Mouse (Mus musculus): ENCODE measurements around the gene Atp6v0a1.

Gene Atp6v0a1

GRCm38 (mm10) chr11:101086756-101087681 lies 77.8 kb downstream of the Atp6v0a1 start, which contains the start of gene Mlx:
Gene Mlx (plus strand): TSS chr11:101087277.
- DNase-seq = peak; percentile 95

- DNase-seq = peak; percentile 71
These were observed 78.4 kb downstream of the Atp6v0a1 start for GRCm38 (mm10) chr11:101087682-101088055.

- peak; percentile 29 for DNase-seq
These were observed 80.7 kb downstream of the Atp6v0a1 start for GRCm38 (mm10) chr11:101089931-101090330.

GRCm38 (mm10) chr11:101094930-101095313 lies 85.7 kb downstream of the Atp6v0a1 start:
- DNase-seq = no peak

GRCm38 (mm10) chr11:101095314-101096024 lies 86.2 kb downstream of the Atp6v0a1 start, which contains the start of gene Psmc3ip:
Gene Psmc3ip (minus strand): TSS chr11:101095436.
- DNase-seq = peak; percentile 97

- DNase-seq = no peak
These were observed 89.0 kb downstream of the Atp6v0a1 start for GRCm38 (mm10) chr11:101098231-101098630.

- no peak for DNase-seq
These were observed 93.8 kb downstream of the Atp6v0a1 start for GRCm38 (mm10) chr11:101103011-101103410.

- DNase-seq = no peak
These were observed 100.1 kb downstream of the Atp6v0a1 start for GRCm38 (mm10) chr11:101109351-101109750.

- no peak for DNase-seq
These were observed 101.5 kb downstream of the Atp6v0a1 start for GRCm38 (mm10) chr11:101110708-101111107.

GRCm38 (mm10) chr11:101111178-101111577 lies 101.9 kb downstream of the Atp6v0a1 start:
- DNase-seq = no peak

GRCm38 (mm10) chr11:101112186-101112585 lies 102.9 kb downstream of the Atp6v0a1 start:
- DNase-seq = no peak

Measured in kidney, adult 9 months (tissue).